Mouse (Mus musculus) layer of hippocampus, adult 2 months (tissue): Measurements from ENCODE around the gene Aff1. TPM values are rescaled to one million over a fixed set of nuclear protein-coding genes. Genes with fewer than 3 reads are reported as not detected.
A peak's percentile ranks its signal among the peaks of the same experiment; 100 is the strongest.

Experiments used
- DNase-seq, 2 experiments: peaks; one replicate each; pipeline ENCODE4 v3.0.0; 2022; ENCODE audit warnings: low spot score in 2 of 2
- H3K27ac ChIP-seq: fragments of 200-600 bp; 2 replicates; pipeline ENCODE4 v1.8.1; 2022
- H3K4me3 ChIP-seq: fragments of 200-600 bp; 2 replicates; pipeline ENCODE4 v1.8.1; 2022; ENCODE audit warnings: mild to moderate bottlenecking
- CTCF ChIP-seq: fragments of 200-600 bp; conservative IDR thresholded peaks from 2 replicates; pipeline ENCODE4 v1.8.1; 2022; ENCODE audit warnings: antibody characterized with exemption, mild to moderate bottlenecking, moderate library complexity
- total RNA-seq, 2 experiments: library from RNA; stranded (reverse); gene quantifications; 2 replicates each; pipeline ENCODE4 v1.2.3; 2021

Gene Aff1
- total RNA-seq, 2 experiments from 2014 or later = 18.0 to 21.3 TPM

DNA sequence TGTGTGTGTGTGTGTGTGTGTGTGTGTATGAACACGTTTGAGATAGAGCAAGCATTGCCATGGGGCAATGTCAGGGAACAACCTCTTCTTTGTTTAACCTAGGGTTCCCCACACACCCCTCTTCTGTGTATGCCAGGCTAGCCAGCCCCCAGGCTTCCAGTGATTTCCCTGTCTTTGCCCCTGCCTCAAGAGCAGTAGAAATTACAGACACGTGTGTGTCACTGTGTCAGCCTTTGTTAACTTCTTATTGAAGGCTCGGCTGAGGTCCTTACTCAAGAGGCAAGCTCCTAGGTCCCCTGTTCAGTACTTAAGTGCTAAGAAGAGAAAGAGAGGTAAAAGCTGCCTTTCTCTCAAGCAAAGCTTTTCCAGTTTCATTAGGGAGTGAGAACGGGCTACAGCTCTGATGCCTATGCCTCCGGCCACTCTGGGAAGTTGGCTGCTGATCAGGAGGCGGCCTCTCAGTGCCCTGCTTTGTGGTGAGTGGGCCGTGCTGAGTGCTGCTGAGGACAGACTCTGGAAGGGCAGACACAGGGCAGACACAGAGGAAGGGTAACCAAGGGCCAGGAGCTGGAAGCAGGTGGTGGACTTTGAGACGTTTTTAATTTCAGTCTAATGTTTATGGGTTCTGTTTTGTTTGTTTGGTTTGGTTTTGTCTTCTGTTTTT lies 111.9 kb downstream of the Aff1 start:
- H3K4me3 ChIP-seq = no peak overlapping the region; the same call in 1 of the 2 replicates
- peak overlapping the region; percentile 75; the same call in 1 of the 2 replicates for H3K27ac ChIP-seq
- no peak for TF ChIP-seq CTCF
- DNase-seq = peak; percentile 46 to 53

DNA sequence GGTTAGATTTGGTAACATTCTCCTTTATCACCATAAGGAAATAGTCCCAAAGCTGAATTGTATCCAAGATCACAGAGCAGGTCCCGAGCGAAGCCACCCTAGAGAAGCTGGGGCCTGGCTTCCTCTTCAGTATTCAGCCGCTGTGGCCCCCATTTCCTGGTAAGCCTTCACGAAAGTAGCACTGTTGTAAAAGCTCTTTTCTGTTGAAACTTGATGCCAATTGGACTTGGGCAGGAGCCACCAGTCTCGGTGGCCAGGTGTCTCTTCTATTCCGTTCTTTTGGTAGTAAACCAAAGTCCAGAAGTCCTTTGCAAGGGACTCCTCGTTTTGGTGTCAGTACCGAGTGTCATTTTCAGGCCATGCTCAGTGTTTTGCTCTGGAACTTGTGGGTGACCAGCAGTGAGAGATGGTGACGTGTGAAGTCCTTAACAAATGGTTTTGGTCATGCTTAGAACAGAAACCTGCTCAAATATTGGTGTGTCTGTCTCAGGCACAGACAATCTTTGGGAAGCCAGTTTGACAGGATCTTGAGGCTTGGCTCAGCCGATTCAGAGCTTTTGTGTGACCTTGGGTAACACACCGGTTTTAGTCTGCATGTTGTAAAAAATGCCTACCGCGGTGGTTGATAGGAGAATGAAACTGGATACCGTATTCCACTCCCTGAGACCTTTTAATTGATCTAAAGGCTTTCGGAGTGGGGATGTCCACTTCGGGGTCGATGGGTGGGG lies 114.8 kb downstream of the Aff1 start:
- no peak for TF ChIP-seq CTCF
- H3K4me3 ChIP-seq = no peak overlapping the region
- no peak for DNase-seq
- H3K27ac ChIP-seq = 0 out of 2 replicates have a peak overlapping the region, but pooled peaks have one; percentile 7

DNA sequence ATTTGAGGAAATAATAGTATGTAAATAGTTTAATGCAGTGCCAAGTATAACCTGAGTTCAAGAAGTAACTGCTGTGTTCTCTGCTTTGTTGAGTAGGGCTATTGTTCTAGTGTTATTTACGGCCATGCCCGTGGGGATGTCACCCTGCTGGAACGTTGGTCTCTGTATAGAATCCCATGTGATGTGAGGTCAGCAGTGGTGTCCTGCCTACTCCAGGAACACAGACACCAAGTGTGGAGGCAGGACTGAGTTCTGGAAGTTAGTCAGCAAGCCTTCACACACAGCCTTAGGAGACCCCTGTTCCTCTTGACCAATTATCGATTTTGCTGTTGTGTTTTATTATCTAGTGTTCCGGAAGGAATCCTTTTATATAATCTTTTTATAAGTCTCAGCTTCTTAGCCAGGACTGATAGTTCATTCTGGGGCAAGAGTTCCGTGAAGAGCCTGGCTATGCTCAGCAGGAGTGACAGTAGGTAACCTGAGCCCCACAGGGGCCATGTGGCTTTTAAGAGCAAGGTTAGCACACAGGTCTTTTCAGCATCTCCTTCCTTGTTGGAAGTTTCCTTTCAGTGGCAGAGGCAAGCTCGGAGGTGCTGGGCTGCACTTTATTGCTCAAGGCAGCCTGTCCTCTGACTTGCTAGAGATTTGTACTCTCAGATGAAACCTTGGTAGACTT lies 115.6 kb downstream of the Aff1 start:
- TF ChIP-seq CTCF = no peak
- Histone ChIP-seq H3K27ac (no peak overlapping the region), H3K4me3 (no peak overlapping the region)
- no peak for DNase-seq

DNA sequence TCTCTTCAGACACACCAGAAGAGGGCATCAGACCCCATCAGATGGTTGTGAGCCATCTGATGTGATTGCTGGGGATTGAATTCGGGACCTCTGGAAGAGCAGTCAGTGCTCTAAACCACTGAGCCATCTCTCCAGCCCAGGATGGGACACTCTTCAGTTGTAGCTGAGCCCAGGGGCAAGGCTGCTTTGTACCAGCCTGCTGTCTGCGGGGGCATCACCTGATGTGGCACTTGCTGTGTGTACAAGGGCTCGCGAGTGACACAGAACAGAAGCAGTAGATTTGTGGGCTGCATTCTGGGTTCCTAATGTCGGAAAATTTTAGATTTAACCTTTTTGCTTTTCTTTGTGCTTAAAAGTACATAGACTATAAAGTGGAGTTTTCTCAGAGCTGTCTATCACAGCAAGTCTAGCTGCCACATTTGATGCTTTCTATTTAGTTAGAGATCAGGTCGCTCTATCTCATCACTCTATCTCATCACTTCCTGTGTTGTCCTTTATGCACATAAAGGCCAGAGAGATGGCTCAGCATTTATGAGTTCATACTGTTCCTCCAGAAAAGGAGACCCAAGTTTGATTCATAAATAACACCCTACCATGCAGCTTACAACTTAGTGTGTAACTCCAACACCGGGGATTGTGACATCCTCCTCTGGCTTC lies 117.6 kb downstream of the Aff1 start:
- no peak for DNase-seq
- no peak overlapping the region for H3K27ac ChIP-seq
- no peak overlapping the region for H3K4me3 ChIP-seq
- TF ChIP-seq CTCF = no peak

DNA sequence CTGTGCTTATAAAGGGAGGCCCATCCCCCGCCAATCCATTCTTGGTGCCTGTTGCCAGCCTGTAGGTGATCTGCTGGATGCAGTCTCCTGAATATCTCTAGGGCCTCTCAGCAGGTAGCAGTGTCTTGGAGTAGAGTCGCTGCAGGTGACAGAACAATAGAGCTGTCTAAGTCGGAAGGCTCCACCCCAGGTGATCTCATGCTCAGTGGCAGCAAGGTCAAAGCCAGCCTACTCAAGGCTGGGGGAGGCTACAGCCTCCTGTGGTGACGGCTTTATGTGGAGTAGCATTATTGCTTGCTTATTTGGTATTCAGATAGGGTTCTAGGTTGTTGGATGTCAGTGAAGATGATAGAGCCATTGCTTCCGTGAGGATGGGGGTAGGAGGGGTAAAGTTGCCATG lies 121.1 kb downstream of the Aff1 start:
- H3K27ac ChIP-seq = no peak overlapping the region
- no peak for TF ChIP-seq CTCF

DNA sequence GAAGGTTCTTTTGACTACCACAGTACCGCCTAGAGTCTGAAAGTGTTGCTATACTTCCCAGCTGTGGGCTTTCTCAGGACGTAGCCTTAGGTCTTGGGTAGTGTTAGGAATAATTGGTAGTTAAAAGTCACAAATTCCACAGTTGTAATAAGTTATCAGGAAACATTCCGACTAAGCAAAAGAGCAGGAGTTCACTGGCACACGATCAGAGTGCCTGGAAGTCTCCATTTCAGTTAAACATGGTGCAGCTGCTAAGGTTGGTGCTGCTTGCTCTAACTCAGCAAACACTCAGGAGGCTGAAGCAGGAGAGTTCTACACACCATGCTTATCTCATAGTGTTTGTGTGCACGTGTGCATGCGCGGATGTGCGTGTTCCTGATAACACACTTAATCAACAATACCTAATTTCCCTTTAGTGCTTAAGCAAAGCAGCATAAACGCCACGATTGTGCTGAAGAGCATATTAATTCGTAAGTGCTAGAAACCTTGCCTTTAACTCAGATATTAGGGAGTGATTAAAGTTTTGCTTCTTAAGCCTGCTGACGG lies 121.9 kb downstream of the Aff1 start:
- no peak for DNase-seq
- TF ChIP-seq CTCF = no peak
- Histone ChIP-seq H3K4me3 (no peak overlapping the region), H3K27ac (peak overlapping the region; percentile 59)

More for the DNA sequence above, 121.1 kb downstream of the Aff1 start:
- no peak for DNase-seq
- no peak overlapping the region for H3K4me3 ChIP-seq

DNA sequence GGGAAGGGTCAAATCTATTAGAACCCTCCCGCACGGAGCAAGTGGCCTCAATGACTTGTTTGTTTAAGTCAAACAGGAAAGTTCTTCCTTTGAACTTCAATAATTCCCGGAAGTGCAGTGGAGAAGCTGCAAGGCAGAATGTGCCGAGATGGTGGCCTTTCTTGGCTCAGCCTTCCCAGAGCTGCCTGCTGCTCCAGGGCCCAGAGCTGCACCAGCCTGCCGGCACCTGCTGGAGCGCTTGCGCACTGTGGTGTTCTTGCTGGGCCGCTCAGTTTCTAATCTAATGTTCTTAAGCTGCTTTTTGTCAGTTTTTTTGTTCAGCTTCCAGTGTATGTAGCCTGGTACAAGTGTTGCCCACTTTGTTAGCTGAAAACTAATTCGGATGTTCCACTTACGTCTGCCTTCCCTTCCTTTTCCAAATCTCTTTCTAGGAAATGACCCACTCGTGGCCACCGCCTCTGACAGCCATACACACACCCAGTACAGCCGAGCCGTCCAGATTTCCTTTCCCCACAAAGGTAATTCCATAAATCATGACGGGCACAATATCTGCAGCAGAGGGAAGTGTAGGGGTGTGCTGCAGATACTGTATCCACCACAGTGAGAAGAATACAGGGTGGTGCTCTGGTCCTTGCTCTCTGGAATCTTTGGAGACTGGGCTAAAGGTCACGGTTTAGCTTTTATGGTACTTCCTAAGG lies 122.5 kb downstream of the Aff1 start:
- TF ChIP-seq CTCF = peak; percentile 50
- DNase-seq = no peak
- Histone ChIP-seq H3K27ac (peak overlapping the region; percentile 59), H3K4me3 (no peak overlapping the region)

DNA sequence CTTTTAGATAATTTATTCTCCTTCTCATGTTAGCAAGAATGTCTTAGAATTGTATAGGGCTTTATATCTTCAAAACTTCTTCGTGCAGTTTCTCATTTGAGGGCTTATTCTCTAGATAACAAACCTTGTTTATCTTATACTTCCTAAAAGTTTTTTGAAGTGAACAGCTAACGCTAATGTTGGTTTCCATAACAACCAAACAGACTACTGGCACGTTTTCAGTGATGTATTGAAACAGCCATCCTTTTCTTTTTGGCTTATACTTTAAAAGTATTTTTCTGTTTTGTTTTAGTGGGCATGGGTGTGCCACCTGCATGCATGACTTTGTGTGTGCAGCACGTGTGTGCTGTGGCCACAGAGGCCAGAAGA lies 123.1 kb downstream of the Aff1 start:
- TF ChIP-seq CTCF = no peak
- H3K4me3 ChIP-seq = no peak overlapping the region
- H3K27ac ChIP-seq = peak overlapping the region; percentile 59
- no peak for DNase-seq

DNA sequence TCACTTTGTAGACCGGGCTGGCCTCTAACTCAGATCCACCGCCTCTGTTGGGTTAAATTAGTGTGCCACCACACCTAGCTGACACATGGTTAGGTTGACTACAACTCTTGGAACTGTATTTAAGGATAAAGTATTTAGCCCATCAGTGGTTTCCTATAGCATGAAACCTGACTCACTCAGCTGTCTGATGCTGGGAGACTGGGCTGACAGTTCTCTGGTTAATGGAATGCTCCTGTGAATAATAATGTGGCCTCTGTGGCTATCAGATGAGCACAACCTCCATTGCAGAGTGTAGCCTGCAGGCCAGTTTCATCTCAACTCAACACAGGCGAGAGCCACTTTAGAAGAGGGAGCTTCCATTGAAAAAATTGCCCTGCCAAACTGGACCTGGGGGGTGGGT lies 124.5 kb downstream of the Aff1 start:
- TF ChIP-seq CTCF = no peak
- Histone ChIP-seq H3K4me3 (no peak overlapping the region), H3K27ac (no peak overlapping the region)
- DNase-seq = no peak

DNA sequence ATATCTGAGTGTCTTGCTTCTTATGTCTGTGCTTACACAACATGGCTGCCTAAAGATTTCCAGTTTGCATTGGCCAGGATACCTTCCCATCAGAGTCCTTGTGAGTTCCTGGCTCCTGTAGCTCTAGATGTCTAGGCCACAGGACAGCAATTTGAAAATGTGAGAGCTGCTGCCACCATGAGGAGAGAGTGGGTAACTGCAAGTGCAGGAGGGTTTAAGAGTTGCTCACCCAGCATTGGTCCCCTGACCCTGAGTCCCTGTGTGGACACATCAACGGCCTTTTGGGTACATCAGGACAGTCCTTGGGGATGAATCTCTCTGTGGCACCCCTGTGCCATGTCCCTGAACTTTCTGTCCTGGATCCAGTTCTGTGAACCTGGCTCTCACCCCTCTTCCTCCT lies 125.6 kb downstream of the Aff1 start:
- no peak overlapping the region for H3K27ac ChIP-seq
- peak; percentile 96 for TF ChIP-seq CTCF
- DNase-seq = peak; percentile 71 to 78
- H3K4me3 ChIP-seq = no peak overlapping the region

DNA sequence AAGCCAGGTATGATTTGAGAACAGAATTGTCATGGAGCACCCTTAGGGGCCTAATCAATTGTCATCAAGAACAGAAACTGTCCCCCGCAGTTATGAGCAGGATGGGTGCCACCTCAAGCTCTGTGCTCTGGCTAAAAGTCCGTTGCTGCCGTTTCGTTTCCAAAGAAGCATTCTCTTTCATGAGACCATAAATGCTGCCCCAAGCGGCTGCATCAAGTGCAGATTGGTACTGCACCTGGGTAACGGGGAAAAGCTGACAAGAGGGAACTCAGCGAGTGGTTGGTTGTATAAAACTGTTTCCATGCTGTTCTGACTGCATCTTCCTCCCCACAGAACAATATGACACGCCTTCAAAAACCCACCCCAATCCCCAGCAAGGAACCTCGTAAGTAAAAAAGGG lies 126.4 kb downstream of the Aff1 start:
- Histone ChIP-seq H3K27ac (no peak overlapping the region), H3K4me3 (no peak overlapping the region)
- TF ChIP-seq CTCF = peak; percentile 59
- DNase-seq = peak in 1 of 2 experiments; percentile 21

DNA sequence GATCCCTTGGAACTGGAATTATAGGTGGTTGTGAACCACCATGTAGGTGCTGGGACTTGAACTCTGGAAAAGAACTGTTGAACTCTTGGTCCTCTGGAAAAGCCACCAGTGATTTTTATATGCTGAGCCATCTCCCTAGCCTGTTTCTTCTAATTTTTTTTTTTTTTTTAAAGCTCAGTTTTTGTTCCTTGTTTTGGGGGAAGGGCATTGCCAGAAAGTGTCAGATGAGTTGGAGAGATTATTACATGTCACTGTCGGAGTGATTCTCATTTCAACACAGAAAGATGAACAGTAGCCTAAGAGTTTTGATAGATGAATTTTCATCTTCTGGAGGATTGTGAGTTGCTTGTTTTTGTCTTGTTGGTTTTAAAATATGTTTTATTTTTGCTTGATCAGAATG lies 127.5 kb downstream of the Aff1 start:
- DNase-seq = no peak
- no peak overlapping the region for H3K4me3 ChIP-seq
- no peak for TF ChIP-seq CTCF
- no peak overlapping the region for H3K27ac ChIP-seq

DNA sequence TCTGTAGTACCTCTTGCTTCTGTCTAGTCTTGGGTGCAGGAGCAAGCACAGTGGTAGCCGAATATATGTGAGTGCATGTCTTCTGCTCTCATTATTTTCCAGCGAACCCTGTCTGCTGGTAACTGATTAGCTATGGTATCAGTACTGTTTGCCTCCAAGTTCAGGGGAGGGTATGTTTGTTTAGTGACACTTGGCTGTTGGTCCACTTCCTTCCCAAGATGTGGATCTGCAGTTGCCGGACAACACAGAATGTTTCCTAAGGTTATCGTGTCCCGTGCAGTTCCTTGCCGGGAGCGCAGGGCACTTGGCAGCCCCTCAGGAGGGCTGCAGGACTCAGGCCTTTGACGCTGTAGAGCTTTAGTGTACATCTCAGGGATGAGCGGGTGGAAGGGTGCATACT lies 128.9 kb downstream of the Aff1 start:
- H3K27ac ChIP-seq = no peak overlapping the region
- no peak for DNase-seq
- H3K4me3 ChIP-seq = no peak overlapping the region
- no peak for TF ChIP-seq CTCF
